ENCODE assay signal across 9 mouse cellular contexts in genomic region chr11:4291639-4292038, GRCm38 (mm10). TPM values are rescaled to one million over a fixed set of nuclear protein-coding genes. Genes with fewer than 3 reads are reported as not detected.
DNase-seq lines count a peak whose midpoint lies in the region; TF ChIP-seq lines count a peak whose summit lies in the region.
"Had no signal": no experiment of that assay in that cellular context is flagged by ENCODE, and none has a peak within 500 bp of the region (broad histone marks: within the 10 kb centered on the region; RNA-seq: fewer than 3 reads in every experiment).

No protein-coding gene starts in this region.

- no peak for TF ChIP-seq EP300 in MEL (IDR thresholded peaks at IDR 0.05; ENCODE audit: low read depth in 1 of 2, low read length in 2 of 2)

- TF ChIP-seq RAD21 in MEL (IDR thresholded peaks at IDR 0.05; ENCODE audit: low read depth, low read length), result no peak

- TF ChIP-seq CTCF in MEL (IDR thresholded peaks at IDR 0.05 in 2 of 3, conservative IDR thresholded peaks at IDR 0.05 in 1 of 3; ENCODE audit: control insufficient read depth in 1 of 3, insufficient read depth in 1 of 3, low read depth in 2 of 3, low read length in 3 of 3, poor library complexity in 1 of 3, severe bottlenecking in 1 of 3), result no peak

- peaks cover 0 to 17% of the 10 kb centered on the region in 2 experiments; a peak in 2 of 4 replicates for H3K36me3 ChIP-seq in MEL (ENCODE audit: control insufficient read depth in 1 of 2, insufficient read depth in 2 of 2, low read length in 2 of 2)
- H3K36me3 ChIP-seq: liver, embryonic 15.5 days had no signal

- no peak for TF ChIP-seq POLR2A in MEL (IDR thresholded peaks at IDR 0.05; ENCODE audit: control insufficient read depth in 1 of 2, insufficient read depth in 1 of 2, low read depth in 1 of 2, low read length in 2 of 2, poor library complexity in 1 of 2)

- H3K4me3 ChIP-seq in MEL (ENCODE audit: control insufficient read depth in 1 of 2, insufficient read depth in 1 of 2, low read depth in 2 of 2, low read length in 2 of 2), result no peak overlapping the region

- H3K9ac ChIP-seq in MEL (ENCODE audit: control insufficient read depth, low read depth, low read length, poor library complexity, severe bottlenecking), result no peak overlapping the region
- H3K9ac ChIP-seq: liver, embryonic 15.5 days had no signal

- no peaks in the 10 kb centered on the region for H3K27me3 ChIP-seq in MEL (ENCODE audit: control insufficient read depth in 1 of 2, insufficient read depth in 2 of 2, low read length in 2 of 2)

- H3K79me2 ChIP-seq in MEL (ENCODE audit: control insufficient read depth, insufficient read depth, low read length, poor library complexity), result no peaks in the 10 kb centered on the region

- H3K9me3 ChIP-seq in MEL (replicated peaks; ENCODE audit: insufficient read depth, low read length), result no peaks in the 10 kb centered on the region
- H3K9me3 ChIP-seq: liver, embryonic 15.5 days had no signal

- H3K27ac ChIP-seq in MEL (ENCODE audit: control insufficient read depth, low read depth, low read length), result no peak overlapping the region

- peaks cover 9 to 38% of the 10 kb centered on the region in 2 experiments for H3K4me1 ChIP-seq in MEL (ENCODE audit: control insufficient read depth in 1 of 2, insufficient read depth in 2 of 2, low read length in 2 of 2)

- peak; percentile 89 for DNase-seq in 3T3-L1 (ENCODE audit: low read depth, low spot score)
- peak; percentile 20 for DNase-seq in MEL (ENCODE audit: low read depth, low spot score)
- DNase-seq in fibroblast of lung, adult 2 months (ENCODE audit: low read depth), result peak; percentile 99
- peak; percentile 53 for DNase-seq in layer of hippocampus, adult 9-11 months
- no peak for DNase-seq in kidney, adult 11 months
- DNase-seq in embryo, embryonic 10.5 days (ENCODE audit: low spot score), result no peak
- no peak for DNase-seq in thymus, postnatal 36 days

TF ChIP-seq in MEL, 35 proteins besides CTCF, POLR2A, EP300 and RAD21:
- TF ChIP-seq MYB (IDR thresholded peaks at IDR 0.05; ENCODE audit: low read depth, low read length) (no peak), MEF2A (IDR thresholded peaks at IDR 0.05; ENCODE audit: extremely low read depth, insufficient replicate concordance, low read depth, low read length, poor library complexity, severe bottlenecking) (no peak), NELFE (IDR thresholded peaks at IDR 0.05; ENCODE audit: low read depth, low read length) (no peak)

RNA-seq across cellular contexts. Expression of gene Lif, which starts 34.3 kb away (rescaled TPM):
- 0.10 and 0.27 TPM in 2 replicates for total RNA-seq in MEL (2012; rRNA removed)
- under 1 TPM in 1 of 2 experiments, not detected in 1; 0.31 TPM for polyA plus RNA-seq in MEL (2012; ENCODE audit: insufficient read depth in 1 of 2, insufficient read length in 2 of 2, low read depth in 1 of 2, low replicate concordance in 2 of 2, missing spikeins in 1 of 2)
- polyA plus RNA-seq: liver, embryonic 15.5 days; neural tube, embryonic 14.5 days had no signal

RNA-seq across cellular contexts. Expression of gene Osm, which starts 55.4 kb away (rescaled TPM):
- total RNA-seq in MEL (2012; rRNA removed), result 11.2 and 15.4 TPM in 2 replicates
- polyA plus RNA-seq in MEL (2012; ENCODE audit: insufficient read depth in 1 of 2, insufficient read length in 2 of 2, low read depth in 1 of 2, low replicate concordance in 2 of 2, missing spikeins in 1 of 2), result 10 to 100 TPM in 1 of 2 experiments, not detected in 1; 10.6 TPM

Comparison
In these comparisons a context has a peak if more than half of its experiments do, and no peak if none do; other contexts are left out.
1. DNase-seq: peak in 3T3-L1 (single experiment), MEL (single experiment), fibroblast of lung, adult 2 months (single experiment) and layer of hippocampus, adult 9-11 months (single experiment); none in kidney, adult 11 months (single experiment), embryo, embryonic 10.5 days (single experiment) and thymus, postnatal 36 days (0 of 2).